Comparison of ENCODE assay signal across 7 mouse cellular contexts in the genomic region with DNA sequence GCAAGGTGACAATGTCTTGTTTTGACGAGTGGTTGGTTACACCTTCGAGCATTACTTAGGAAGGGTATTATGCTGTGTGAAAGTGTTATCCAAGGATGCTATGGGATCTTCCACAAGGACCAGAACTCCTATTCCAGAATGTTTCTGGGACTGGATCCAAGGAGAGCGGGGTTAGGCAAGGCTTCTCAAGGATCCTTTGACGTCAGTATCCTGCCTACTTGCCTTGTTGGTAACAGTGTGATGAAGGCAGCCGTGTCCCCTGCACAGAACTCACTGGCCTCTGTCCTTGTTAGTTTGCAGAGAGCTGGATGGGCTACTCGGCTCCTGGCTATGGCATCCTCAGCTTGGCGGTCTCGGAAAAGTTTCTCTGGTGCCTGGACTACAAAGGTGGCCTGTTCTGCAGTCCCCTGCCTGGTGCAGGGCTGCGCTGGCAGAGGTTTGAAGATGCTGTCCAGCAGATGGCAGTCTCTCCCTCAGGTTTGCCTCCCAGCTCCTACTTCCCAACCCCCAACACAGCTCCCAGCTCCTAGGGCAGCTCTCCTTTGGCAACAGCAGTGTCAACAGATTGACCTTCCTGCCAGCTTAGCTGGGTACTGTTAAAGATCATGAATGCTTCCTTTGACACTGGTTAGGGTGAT. TPM values are rescaled to one million over a fixed set of nuclear protein-coding genes. Genes with fewer than 3 reads are reported as not detected.
A peak's percentile ranks its signal among the peaks of the same experiment; 100 is the strongest.
DNase-seq lines count a peak whose midpoint lies in the region; ATAC-seq lines count a peak whose summit lies in the region.

No protein-coding gene starts in this region.

- H3K27me3 ChIP-seq in intestine, embryonic 16.5 days (replicated peaks; ENCODE audit: control insufficient read depth, insufficient read depth, low read length): no peaks in the 10 kb centered on the region
- H3K27me3 ChIP-seq in midbrain, embryonic 11.5 days (ENCODE audit: control insufficient read depth, insufficient read depth, low read length): no peaks in the 10 kb centered on the region

- no peaks in the 10 kb centered on the region for H3K4me1 ChIP-seq in intestine, embryonic 16.5 days (ENCODE audit: control insufficient read depth, insufficient read depth, low read length)
- no peaks in the 10 kb centered on the region for H3K4me1 ChIP-seq in midbrain, embryonic 11.5 days (ENCODE audit: control insufficient read depth, insufficient read depth, low read length)

- no peak overlapping the region for H3K9ac ChIP-seq in intestine, embryonic 16.5 days (ENCODE audit: low read depth, low read length)
- no peak overlapping the region for H3K9ac ChIP-seq in midbrain, embryonic 11.5 days (ENCODE audit: low read length)

- intact Hi-C loops in left cerebral cortex, postnatal 25 days (cut with DNase I): loop anchor here (1.0 kb wide), 1 partner anchor 56 kb away; no protein-coding TSS in a partner anchor

- H3K9me3 ChIP-seq in intestine, embryonic 16.5 days (ENCODE audit: control insufficient read depth, low read length): no peaks in the 10 kb centered on the region
- H3K9me3 ChIP-seq in midbrain, embryonic 11.5 days (ENCODE audit: control insufficient read depth, low read length): no peaks in the 10 kb centered on the region

- no peak overlapping the region for H3K4me2 ChIP-seq in intestine, embryonic 16.5 days (ENCODE audit: low read depth, low read length)
- H3K4me2 ChIP-seq in midbrain, embryonic 11.5 days: no peak overlapping the region

- no peak overlapping the region for H3K27ac ChIP-seq in intestine, embryonic 16.5 days (ENCODE audit: low read length)
- H3K27ac ChIP-seq in midbrain, embryonic 11.5 days (ENCODE audit: low read depth, low read length): no peak overlapping the region

- H3K4me3 ChIP-seq in intestine, embryonic 16.5 days (ENCODE audit: low read length): no peak overlapping the region
- H3K4me3 ChIP-seq in midbrain, embryonic 11.5 days (ENCODE audit: low read depth, low read length): no peak overlapping the region

- 0 out of 2 replicates have a peak, but pooled peaks cover 5% of the 10 kb centered on the region for H3K36me3 ChIP-seq in intestine, embryonic 16.5 days (ENCODE audit: control insufficient read depth, insufficient read depth, low read length)
- H3K36me3 ChIP-seq in midbrain, embryonic 11.5 days (ENCODE audit: control insufficient read depth, insufficient read depth, low read length): peaks cover 10% of the 10 kb centered on the region

- peak; percentile 93 for DNase-seq in adrenal gland, postnatal 14 days
- peak; percentile 70 for DNase-seq in embryo, embryonic 9.5 days (ENCODE audit: extremely low spot score)
- DNase-seq in gonadal fat pad, adult 2 months (ENCODE audit: low read depth): peak; percentile 33
- DNase-seq in left cerebral cortex, postnatal 25 days (ENCODE audit: low spot score in 2 of 2): peak; percentile 83 to 91
- peak; percentile 94 for DNase-seq in midbrain, embryonic 11.5 days (ENCODE audit: low spot score, missing footprints)
- DNase-seq in spleen, adult 18-20 months: peak; percentile 50 to 64

- 63% methylated on average over 9 of the region's 9 CpGs for WGBS in intestine, embryonic 16.5 days
- WGBS in midbrain, embryonic 11.5 days: 65% methylated on average over 9 of the region's 9 CpGs

- ATAC-seq in intestine, embryonic 16.5 days: peak; percentile 93
- peak; percentile 82 for ATAC-seq in midbrain, embryonic 11.5 days (ENCODE audit: low FRiP score)

RNA-seq across cellular contexts. Expression of a gene that starts 42.7 kb away (rescaled TPM):
- total RNA-seq in adrenal gland, postnatal 14 days (2021): 52.5 and 55.7 TPM in 2 replicates
- 31.7 and 34.5 TPM in 2 replicates for polyA plus RNA-seq in gonadal fat pad, adult 2 months (2012; rRNA removed)
- polyA plus RNA-seq in intestine, embryonic 16.5 days (2015; fragmentation: Nextera tagmentation; extraction: Ambion mirVana): 32.2 and 33.6 TPM in 2 replicates
- 10 to 100 TPM; 16.2 to 17.9 TPM for total RNA-seq in left cerebral cortex, postnatal 25 days (2021)
- polyA plus RNA-seq in midbrain, embryonic 11.5 days (2014; fragmentation: Nextera tagmentation; extraction: Ambion mirVana): 9.9 and 11.8 TPM in 2 replicates

RNA-seq across cellular contexts. Expression of a gene that starts 47.0 kb away (rescaled TPM):
- total RNA-seq in adrenal gland, postnatal 14 days (2021): 9.1 and 10.3 TPM in 2 replicates
- polyA plus RNA-seq in gonadal fat pad, adult 2 months (2012; rRNA removed): 7.0 and 7.9 TPM in 2 replicates
- 2.2 and 2.4 TPM in 2 replicates for polyA plus RNA-seq in intestine, embryonic 16.5 days (2015; fragmentation: Nextera tagmentation; extraction: Ambion mirVana)
- 10 to 100 TPM; 45.8 to 47.8 TPM for total RNA-seq in left cerebral cortex, postnatal 25 days (2021)
- 4.1 and 4.2 TPM in 2 replicates for polyA plus RNA-seq in midbrain, embryonic 11.5 days (2014; fragmentation: Nextera tagmentation; extraction: Ambion mirVana)

RNA-seq across cellular contexts. Expression of a gene that starts 47.2 kb away (rescaled TPM):
- 47.4 and 50.2 TPM in 2 replicates for total RNA-seq in adrenal gland, postnatal 14 days (2021)
- polyA plus RNA-seq in gonadal fat pad, adult 2 months (2012; rRNA removed): 36.5 and 47.3 TPM in 2 replicates
- polyA plus RNA-seq in intestine, embryonic 16.5 days (2015; fragmentation: Nextera tagmentation; extraction: Ambion mirVana): 65.0 and 72.7 TPM in 2 replicates
- total RNA-seq in left cerebral cortex, postnatal 25 days (2021): 100 to 1,000 TPM; 115 to 118 TPM
- polyA plus RNA-seq in midbrain, embryonic 11.5 days (2014; fragmentation: Nextera tagmentation; extraction: Ambion mirVana): 77.4 and 83.2 TPM in 2 replicates

Comparison
In these comparisons a context has a peak if more than half of its experiments do, and no peak if none do; other contexts are left out.
1. DNase-seq: peak in every context shown above with its lines; median percentile 94 in midbrain, embryonic 11.5 days; 93 in adrenal gland, postnatal 14 days; 87 in left cerebral cortex, postnatal 25 days; 70 in embryo, embryonic 9.5 days; 57 in spleen, adult 18-20 months; 33 in gonadal fat pad, adult 2 months.